Mouse (Mus musculus): ENCODE measurements around the gene Gpr143.

DNA sequence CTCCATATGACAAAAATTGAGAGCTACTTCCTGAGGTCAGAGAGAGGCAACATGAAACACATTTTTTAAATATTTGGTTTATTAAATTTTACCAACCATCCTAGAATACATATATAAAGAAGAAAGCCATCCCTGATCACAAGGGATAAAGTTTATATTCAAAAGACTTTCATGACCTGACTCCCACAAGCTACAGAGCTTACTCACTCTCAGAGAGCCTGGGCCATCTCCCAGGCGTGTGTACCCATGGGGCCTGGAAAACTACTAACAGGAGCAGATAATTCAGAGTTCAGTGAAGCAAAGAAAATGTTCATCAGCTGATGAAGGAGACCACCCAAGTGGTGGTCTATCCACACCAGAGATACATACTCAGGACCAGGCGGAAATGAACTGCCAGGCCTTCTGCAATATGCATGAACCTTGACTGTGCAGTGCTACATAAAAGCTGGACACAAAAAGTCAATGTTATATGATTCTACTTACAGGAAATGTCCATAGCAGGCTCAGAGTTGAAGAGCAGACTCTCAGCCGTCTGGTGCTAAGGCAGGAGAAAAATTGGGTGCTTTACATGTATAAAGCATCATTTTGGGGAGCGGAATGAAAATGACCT lies 42.9 kb upstream of the Gpr143 start:
- TF ChIP-seq GATA1 (IDR thresholded peaks at IDR 0.05; ENCODE audit: low read length) = no peak
- no peak for TF ChIP-seq TAL1 (IDR thresholded peaks at IDR 0.05; ENCODE audit: low read length)
